Mouse (Mus musculus): ENCODE results near the gene Ifnl3. TPM values are rescaled to one million over a fixed set of nuclear protein-coding genes. Genes with fewer than 3 reads are reported as not detected.
A peak's percentile ranks its signal among the peaks of the same experiment; 100 is the strongest.
"Not testable (repeated sequence)": the region's sequence is repeated elsewhere in the genome, so short reads cannot be mapped to it uniquely, and the experiment has no call there.

Ifnl3 gene
- polyA plus RNA-seq, 1 experiment from 2014 or later: not detected

DNA sequence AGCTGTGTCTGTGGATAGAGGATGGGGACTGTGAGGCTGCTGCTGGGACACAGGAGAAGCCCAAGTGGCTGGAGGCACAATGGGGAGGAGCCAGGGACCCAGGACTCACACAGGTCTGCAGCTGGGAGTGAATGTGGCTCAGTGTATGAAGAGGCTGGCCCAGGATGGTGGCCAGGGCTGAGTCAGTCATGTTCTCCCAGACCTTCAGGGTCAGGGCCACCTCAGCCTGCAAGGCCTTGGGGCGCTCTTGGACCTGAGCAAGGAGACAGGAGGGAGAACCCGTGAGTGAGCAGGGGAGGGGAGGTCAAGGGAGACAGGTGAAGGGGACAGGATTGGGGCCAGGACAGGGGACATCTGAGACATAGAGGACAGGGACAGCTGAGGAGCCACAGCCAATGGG, 13.5 kb upstream of the Ifnl3 start:
- H3K4me1 ChIP-seq; ATAC-seq (ENCODE audit: insufficient number of reproducible peaks, insufficient read depth, low FRiP score, low TSS enrichment); H3K9me3 ChIP-seq; H3K27ac ChIP-seq; H3K36me3 ChIP-seq; H3K9ac ChIP-seq; H3K27me3 ChIP-seq; H3K4me2 ChIP-seq (replicated peaks); H3K4me3 ChIP-seq: not testable (repeated sequence)
- 68% methylated on average over 2 of the region's 2 CpGs for WGBS

DNA sequence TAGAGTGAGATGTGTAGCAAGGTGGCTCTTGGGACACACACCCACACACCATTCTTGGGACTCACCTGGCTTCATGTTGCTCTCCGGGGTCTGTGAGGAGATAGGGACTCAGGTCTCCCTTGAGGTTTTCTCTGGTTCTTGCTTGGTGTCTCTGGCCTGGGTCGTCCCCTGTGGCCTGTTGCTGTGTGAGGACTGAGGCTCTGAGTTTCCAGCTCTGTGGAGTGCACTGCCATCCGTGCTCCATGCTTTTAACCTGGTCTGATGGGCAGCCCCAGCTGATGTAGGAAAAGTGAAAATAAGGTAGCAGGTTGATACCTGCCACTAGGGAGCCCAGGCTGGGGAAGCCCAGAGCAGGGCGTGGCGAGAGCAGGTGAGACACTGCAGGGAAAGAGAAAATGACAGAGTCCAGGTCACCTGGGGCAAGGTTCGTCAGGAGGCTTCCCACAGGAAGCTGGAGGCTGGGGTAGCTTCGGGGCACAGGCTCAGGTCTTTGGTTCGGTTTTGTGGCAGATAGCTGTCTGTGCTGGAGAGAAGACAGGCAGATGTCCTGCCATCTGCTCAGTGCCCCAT, 12.1 kb upstream of the Ifnl3 start, which contains the start of gene Ifnl2:
Ifnl2 (minus strand) TSS at position 51 of the 570 bp plus-strand sequence.
- H3K27ac ChIP-seq; H3K4me3 ChIP-seq; H3K27me3 ChIP-seq; H3K4me2 ChIP-seq (replicated peaks); H3K36me3 ChIP-seq; H3K4me1 ChIP-seq; H3K9ac ChIP-seq; H3K9me3 ChIP-seq; ATAC-seq (ENCODE audit: insufficient number of reproducible peaks, insufficient read depth, low FRiP score, low TSS enrichment): not testable (repeated sequence)
- WGBS: 62% methylated on average over 8 of the region's 8 CpGs

DNA sequence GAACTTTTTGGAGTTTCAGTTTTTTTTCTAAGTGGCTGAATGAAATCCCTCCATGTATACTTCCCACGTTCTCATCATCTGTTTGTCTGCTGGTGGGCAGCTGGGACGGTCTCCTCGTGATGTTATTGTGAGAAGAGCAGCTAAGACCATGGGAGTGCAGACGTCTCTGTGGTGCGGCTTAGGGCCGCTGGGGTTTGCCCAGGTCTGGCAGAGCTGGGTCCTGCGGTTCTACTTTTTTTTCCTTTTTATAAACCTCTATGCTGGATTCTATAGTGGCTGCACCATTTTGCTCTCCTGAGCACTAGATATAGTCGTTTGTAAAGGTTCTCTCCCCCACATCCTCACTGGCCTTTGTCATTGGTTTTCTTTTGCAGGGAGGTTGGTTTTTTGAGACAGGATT, 11.2 kb upstream of the Ifnl3 start:
- H3K9me3 ChIP-seq: 0 out of 2 replicates have a peak, but pooled peaks cover 4% of the 10 kb centered on the region
- no peaks in the 10 kb centered on the region for H3K36me3 ChIP-seq
- no peaks in the 10 kb centered on the region for H3K4me1 ChIP-seq
- H3K4me2 ChIP-seq (replicated peaks): no peak overlapping the region
- H3K27me3 ChIP-seq: no peaks in the 10 kb centered on the region
- ATAC-seq (ENCODE audit: insufficient number of reproducible peaks, insufficient read depth, low FRiP score, low TSS enrichment): no peak
- H3K4me3 ChIP-seq: no peak overlapping the region
- no peak overlapping the region for H3K27ac ChIP-seq
- 68% methylated on average over 8 of the region's 8 CpGs for WGBS
- no peak overlapping the region for H3K9ac ChIP-seq

DNA sequence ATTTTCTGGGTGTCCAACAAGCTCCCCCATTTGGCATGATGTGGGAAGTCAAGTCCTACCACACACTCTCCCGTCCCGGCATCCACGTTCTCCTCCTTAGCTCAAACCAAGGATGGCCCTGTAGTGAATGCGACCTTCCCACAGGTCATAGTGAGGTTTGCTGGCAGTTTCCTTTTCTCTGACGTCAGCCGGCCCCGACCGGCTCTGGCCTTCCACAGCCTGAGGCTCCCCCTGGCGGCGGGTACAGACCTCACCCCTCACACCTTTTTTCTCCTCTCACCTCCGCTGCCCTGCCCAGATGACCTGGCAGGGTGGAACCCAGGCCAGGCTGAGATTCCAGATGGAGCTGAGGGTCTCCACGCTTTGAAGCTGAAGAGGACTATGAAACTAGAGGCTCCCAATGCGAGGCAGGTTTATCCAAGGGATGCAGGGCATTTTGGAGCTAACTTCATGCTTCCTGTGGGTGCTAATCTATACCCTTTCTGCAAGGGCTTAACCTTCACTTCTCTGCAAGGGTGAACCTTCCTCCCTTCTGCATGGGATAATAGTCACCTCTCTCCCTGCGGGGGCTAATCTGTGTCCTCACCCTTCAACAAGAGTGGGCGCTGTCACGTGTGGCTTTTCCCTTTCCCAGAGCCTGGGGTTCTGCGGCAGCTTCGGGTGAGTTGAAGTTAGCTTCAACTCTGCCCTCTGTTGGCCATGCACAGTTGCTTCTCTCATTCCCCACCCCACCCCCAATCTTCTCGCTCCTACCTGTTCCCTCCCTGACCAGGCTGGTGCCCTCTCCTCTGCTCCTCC, 5.5 kb downstream of the Ifnl3 start:
- no peak overlapping the region for H3K4me3 ChIP-seq
- WGBS: 6% methylated on average over 19 of the region's 19 CpGs
- 0 out of 2 replicates have a peak, but pooled peaks have one; percentile 28 for ATAC-seq (ENCODE audit: insufficient number of reproducible peaks, insufficient read depth, low FRiP score, low TSS enrichment)

DNA sequence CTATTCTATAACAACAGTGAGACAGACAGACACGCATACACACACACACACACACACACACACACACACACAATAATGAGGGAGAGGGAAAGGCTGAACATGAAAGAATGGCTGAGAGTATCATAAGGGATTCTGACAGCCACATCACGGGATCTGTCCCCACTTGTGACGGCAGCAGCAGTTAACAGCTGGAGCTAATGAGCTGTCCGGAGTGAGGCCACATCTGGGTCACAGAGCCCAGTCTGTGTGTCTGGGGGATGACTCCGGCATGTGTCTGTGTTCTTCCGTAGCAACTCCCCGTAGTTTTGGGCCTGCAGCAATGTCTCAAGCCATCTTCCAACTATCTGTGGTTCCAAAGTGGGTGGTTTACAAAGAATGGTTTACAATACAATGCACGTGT, 9.4 kb downstream of the Ifnl3 start:
- Histone ChIP-seq H3K4me2 (replicated peaks) (no peak overlapping the region), H3K27ac (no peak overlapping the region), H3K9me3 (no peaks in the 10 kb centered on the region), H3K36me3 (no peaks in the 10 kb centered on the region), H3K9ac (no peak overlapping the region), H3K4me3 (no peak overlapping the region), H3K27me3 (0 out of 2 replicates have a peak, but pooled peaks cover 3% of the 10 kb centered on the region), H3K4me1 (no peaks in the 10 kb centered on the region)
- 50% methylated on average over 8 of the region's 8 CpGs for WGBS
- no peak for ATAC-seq (ENCODE audit: insufficient number of reproducible peaks, insufficient read depth, low FRiP score, low TSS enrichment)

More for the DNA sequence above, 5.5 kb downstream of the Ifnl3 start:
- H3K36me3 ChIP-seq: no peaks in the 10 kb centered on the region
- no peaks in the 10 kb centered on the region for H3K9me3 ChIP-seq
- no peaks in the 10 kb centered on the region for H3K4me1 ChIP-seq
- no peaks in the 10 kb centered on the region for H3K27me3 ChIP-seq
- H3K4me2 ChIP-seq (replicated peaks): 0 out of 2 replicates have a peak overlapping the region, but pooled peaks have one; percentile 1
- no peak overlapping the region for H3K9ac ChIP-seq
- no peak overlapping the region for H3K27ac ChIP-seq

DNA sequence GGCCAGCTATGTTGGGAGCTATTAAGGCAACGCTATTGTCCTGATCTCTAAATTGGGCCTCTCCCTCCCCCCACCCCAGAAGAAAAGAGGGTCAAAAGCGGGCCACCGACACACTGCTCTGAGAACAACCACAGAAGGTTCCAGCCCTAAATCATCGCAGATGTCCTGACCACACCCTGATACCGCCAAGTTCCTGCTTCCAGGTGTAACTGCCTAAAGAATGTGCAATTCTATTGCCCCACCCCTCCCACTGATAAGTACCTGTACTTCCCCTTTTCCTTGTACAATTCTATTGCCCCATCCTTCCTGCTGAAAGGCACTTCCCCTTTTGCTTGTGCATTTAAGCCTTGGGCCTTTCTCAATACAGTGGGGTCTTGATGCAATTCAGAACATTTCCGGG, 16.2 kb downstream of the Ifnl3 start:
- not testable (repeated sequence) for H3K4me1 ChIP-seq; H3K9me3 ChIP-seq; ATAC-seq (ENCODE audit: insufficient number of reproducible peaks, insufficient read depth, low FRiP score, low TSS enrichment); H3K4me2 ChIP-seq (replicated peaks); H3K4me3 ChIP-seq; H3K36me3 ChIP-seq; H3K9ac ChIP-seq; H3K27ac ChIP-seq; H3K27me3 ChIP-seq
- 87% methylated on average over 6 of the region's 6 CpGs for WGBS

DNA sequence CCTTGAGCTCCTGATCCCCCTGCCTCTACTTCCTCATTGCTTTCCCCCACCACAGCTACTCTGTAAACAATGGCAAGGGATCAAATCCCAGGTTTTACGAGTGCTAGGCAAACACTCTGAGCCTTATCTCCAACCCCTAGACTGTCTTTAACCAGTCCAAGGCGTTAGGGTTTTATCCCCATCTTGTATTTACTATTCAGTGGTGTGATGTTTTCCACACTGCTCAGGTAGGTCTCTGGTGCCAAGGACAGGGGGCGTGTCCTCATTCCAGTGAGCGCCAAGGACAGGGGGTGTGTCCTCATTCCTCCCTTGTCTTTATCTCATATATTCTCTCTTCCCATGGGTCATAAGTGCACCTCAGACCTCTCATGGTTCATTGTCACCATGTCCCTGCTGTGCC, 17.9 kb downstream of the Ifnl3 start, which contains the start of gene Sycn:
Sycn (plus strand) TSS at position 360 of the 400 bp plus-strand sequence.
- WGBS: 78% methylated on average over 4 of the region's 4 CpGs
- H3K4me1 ChIP-seq: 0 out of 2 replicates have a peak, but pooled peaks cover 5% of the 10 kb centered on the region
- no peak within 1 kb of the TSS for H3K27ac ChIP-seq
- H3K27me3 ChIP-seq: peaks cover 20% of the 10 kb centered on the region
- H3K4me3 ChIP-seq: no peak within 1 kb of the TSS
- no peaks in the 10 kb centered on the region for H3K36me3 ChIP-seq
- no peak within 1 kb of the TSS for H3K9ac ChIP-seq
- no peaks in the 10 kb centered on the region for H3K9me3 ChIP-seq
- no peak for ATAC-seq (ENCODE audit: insufficient number of reproducible peaks, insufficient read depth, low FRiP score, low TSS enrichment)
- no peak within 1 kb of the TSS for H3K4me2 ChIP-seq (replicated peaks)

DNA sequence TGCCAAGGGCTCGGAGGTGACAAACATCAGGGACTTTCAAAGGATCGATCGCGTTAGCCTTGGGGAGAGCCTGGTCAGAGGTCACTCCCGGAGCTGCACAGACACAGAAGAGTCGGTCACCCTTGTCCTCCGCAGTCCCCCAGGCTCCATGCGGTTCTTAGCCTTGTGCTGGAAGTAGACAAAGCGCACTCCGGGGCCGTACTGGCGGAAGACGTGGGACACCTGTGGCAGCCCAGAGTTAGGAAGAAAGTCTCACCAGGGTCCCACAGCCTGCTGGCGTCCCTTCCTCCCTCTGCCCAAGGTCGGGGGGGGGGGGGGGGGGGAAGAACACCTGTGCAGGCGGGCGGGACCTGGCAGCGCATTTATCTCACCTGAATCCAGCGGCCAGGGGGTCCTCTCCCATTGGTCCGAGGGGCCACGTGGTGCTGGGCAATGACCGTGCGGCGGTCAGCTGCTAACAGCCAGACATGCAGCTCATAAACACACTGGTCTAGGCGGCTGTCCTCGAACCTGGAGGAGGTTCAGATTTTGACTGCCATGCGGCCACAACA, 21.5 kb downstream of the Ifnl3 start:
- H3K9me3 ChIP-seq: no peaks in the 10 kb centered on the region
- 3% methylated on average over 27 of the region's 27 CpGs for WGBS
- peaks cover 50% of the 10 kb centered on the region for H3K27me3 ChIP-seq
- peak overlapping the region; percentile 35 for H3K4me2 ChIP-seq (replicated peaks)
- peaks cover 15% of the 10 kb centered on the region for H3K4me1 ChIP-seq
- H3K36me3 ChIP-seq: no peaks in the 10 kb centered on the region
- peak overlapping the region; percentile 2; the same call in 1 of the 2 replicates for H3K4me3 ChIP-seq
- H3K9ac ChIP-seq: no peak overlapping the region
- no peak overlapping the region for H3K27ac ChIP-seq
- ATAC-seq (ENCODE audit: insufficient number of reproducible peaks, insufficient read depth, low FRiP score, low TSS enrichment): no peak

DNA sequence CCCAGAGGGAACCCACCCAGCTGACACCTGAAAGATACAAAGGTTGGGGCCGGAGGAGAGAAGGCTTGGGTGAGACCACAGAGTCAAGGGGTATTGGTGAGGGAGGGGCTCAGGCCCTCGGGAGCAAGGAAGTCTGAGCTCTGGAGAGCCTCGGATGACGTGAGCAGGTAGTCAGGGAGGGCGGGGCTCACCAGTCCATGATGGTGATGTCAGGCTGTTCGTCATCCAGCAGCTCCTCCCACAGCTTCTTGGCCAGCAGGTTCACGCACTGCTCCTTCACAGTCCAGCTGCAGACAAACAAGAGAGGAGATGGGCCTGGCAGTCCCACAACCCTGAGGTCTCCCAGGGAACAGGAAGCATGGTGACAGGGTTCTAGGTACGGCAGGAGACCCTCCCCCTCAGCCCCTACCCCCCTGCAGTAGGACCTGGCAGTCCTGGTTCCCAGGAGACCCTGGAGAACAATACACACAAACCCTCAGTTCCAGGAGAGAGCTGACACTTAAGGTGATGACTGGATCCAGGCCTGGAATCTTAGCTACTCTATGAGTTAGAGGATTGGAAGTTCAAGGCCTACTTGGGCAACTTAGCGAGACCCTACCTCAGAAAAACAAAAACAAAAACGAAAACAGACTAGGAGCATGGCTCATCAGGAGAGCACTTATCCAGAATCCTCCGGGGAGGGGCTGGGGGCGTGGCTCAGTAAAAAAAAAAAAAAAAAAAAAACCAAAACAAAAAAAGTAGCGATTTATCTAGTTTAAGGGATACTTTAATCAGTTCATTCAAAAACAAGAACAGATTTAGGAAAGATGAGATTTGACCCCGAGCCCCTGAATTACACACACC, 22.6 kb downstream of the Ifnl3 start:
- H3K36me3 ChIP-seq: no peaks in the 10 kb centered on the region
- no peak overlapping the region for H3K9ac ChIP-seq
- no peak overlapping the region for H3K4me2 ChIP-seq (replicated peaks)
- ATAC-seq (ENCODE audit: insufficient number of reproducible peaks, insufficient read depth, low FRiP score, low TSS enrichment): 0 out of 2 replicates have a peak, but pooled peaks have one; percentile 16
- no peak overlapping the region for H3K4me3 ChIP-seq
- H3K27me3 ChIP-seq: peaks cover 50% of the 10 kb centered on the region
- whole genome bisulfite sequencing: 24% methylated on average over 13 of the region's 14 CpGs
- H3K27ac ChIP-seq: no peak overlapping the region
- no peaks in the 10 kb centered on the region for H3K9me3 ChIP-seq
- H3K4me1 ChIP-seq: peaks cover 15% of the 10 kb centered on the region

DNA sequence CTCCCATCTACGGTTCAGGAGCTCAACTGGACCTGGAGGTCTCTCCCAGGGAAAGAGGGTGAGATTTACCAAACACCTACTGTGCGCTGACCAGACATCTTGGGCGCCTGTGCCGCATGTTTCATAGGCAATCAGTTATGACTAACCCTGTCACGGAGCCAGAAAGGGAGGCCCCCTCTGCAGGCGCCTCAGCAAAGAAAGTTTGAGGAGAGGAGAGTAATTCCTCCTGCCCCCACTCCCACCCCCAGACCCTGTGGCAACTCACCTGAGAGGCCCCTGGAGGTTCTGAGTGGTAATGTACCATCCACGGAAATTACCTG, 23.2 kb downstream of the Ifnl3 start:
- ATAC-seq (ENCODE audit: insufficient number of reproducible peaks, insufficient read depth, low FRiP score, low TSS enrichment): no peak
- no peak overlapping the region for H3K4me3 ChIP-seq
- H3K9ac ChIP-seq: no peak overlapping the region
- no peaks in the 10 kb centered on the region for H3K9me3 ChIP-seq
- H3K4me2 ChIP-seq (replicated peaks): no peak overlapping the region
- no peaks in the 10 kb centered on the region for H3K36me3 ChIP-seq
- H3K27me3 ChIP-seq: peaks cover 50% of the 10 kb centered on the region
- no peak overlapping the region for H3K27ac ChIP-seq
- peaks cover 15% of the 10 kb centered on the region for H3K4me1 ChIP-seq
- WGBS: 45% methylated on average over 7 of the region's 7 CpGs

DNA sequence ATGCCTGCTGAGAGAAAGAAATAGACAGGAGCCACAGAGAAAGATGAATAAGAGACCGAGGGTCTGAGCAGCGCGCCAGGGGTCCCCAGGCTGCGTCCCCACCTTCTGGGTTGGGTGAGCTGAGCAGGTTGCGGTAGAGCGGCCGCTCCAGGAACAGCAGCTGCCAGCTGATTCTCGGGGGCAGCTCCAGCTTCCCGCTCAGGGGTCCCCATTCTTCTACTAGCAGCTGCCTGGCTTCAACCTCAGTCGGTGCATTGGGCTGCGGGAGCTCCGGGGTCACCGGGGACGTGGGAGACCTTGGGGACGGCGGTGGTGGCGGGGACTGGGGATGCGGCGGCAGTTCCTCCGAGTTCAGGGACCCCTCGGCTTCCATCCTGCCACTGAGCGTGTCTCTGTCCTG, 24.0 kb downstream of the Ifnl3 start:
- WGBS: 2% methylated on average over 22 of the region's 22 CpGs
- peaks cover 50% of the 10 kb centered on the region for H3K27me3 ChIP-seq
- H3K9ac ChIP-seq: peak overlapping the region; percentile 33; the same call in 1 of the 2 replicates

More for the DNA sequence above, 24.0 kb downstream of the Ifnl3 start:
- no peak for ATAC-seq (ENCODE audit: insufficient number of reproducible peaks, insufficient read depth, low FRiP score, low TSS enrichment)
- Histone ChIP-seq H3K4me3 (peak overlapping the region; percentile 29), H3K27ac (no peak overlapping the region), H3K36me3 (no peaks in the 10 kb centered on the region), H3K4me2 (replicated peaks) (peak overlapping the region; percentile 48), H3K4me1 (peaks cover 15% of the 10 kb centered on the region), H3K9me3 (no peaks in the 10 kb centered on the region)

Data from embryonic facial prominence, embryonic 12.5 days (tissue).